Mouse (Mus musculus): Measurements from ENCODE around the gene Cacna1h. TPM values are rescaled to one million over a fixed set of nuclear protein-coding genes. Genes with fewer than 3 reads are reported as not detected.

Gene Cacna1h
- polyA plus RNA-seq, 1 experiment from 2014 or later: 13.3 TPM

DNA sequence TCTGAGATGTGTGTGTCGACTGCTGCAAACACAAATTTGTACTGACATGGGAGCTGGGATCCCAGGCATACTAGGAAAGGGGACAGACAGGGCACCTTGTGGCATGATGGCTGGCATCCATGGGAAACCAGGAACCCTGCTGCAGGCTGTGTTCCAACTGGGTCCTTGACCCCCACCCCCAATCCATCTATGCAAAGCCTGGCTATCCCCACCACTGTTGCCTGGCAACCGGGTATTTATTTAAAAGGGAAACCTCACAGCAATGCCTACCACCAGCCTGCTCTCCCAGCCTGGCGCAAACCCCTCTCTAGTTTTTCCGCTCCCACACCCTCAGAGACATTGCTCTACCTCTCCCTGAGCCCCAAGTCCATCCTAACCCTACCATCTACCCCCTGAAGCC lies 26.2 kb downstream of the Cacna1h start:
- Histone ChIP-seq H3K27me3 (ENCODE audit: control insufficient read depth, insufficient read depth, low read length) (no peaks in the 10 kb centered on the region), H3K9me3 (ENCODE audit: control insufficient read depth, low read length) (no peaks in the 10 kb centered on the region), H3K4me2 (ENCODE audit: low read depth) (no peak overlapping the region), H3K9ac (ENCODE audit: low read length) (no peak overlapping the region), H3K27ac (ENCODE audit: low read depth, low read length) (no peak overlapping the region), H3K36me3 (ENCODE audit: control insufficient read depth, insufficient read depth, low read length) (no peaks in the 10 kb centered on the region), H3K4me1 (ENCODE audit: control insufficient read depth, insufficient read depth, low read length) (peaks cover 43% of the 10 kb centered on the region), H3K4me3 (ENCODE audit: low read depth, low read length) (no peak overlapping the region)
- ATAC-seq (ENCODE audit: insufficient read depth, low FRiP score, low TSS enrichment) (no peak), DNase-seq (ENCODE audit: low spot score) (no peak)
- WGBS: 71% methylated on average over 4 of the region's 4 CpGs

- Histone ChIP-seq H3K4me3 (ENCODE audit: low read depth, low read length) (no peak overlapping the region), H3K36me3 (ENCODE audit: control insufficient read depth, insufficient read depth, low read length) (no peaks in the 10 kb centered on the region), H3K4me1 (ENCODE audit: control insufficient read depth, insufficient read depth, low read length) (peaks cover 42% of the 10 kb centered on the region), H3K27me3 (ENCODE audit: control insufficient read depth, insufficient read depth, low read length) (no peaks in the 10 kb centered on the region), H3K9me3 (ENCODE audit: control insufficient read depth, low read length) (no peaks in the 10 kb centered on the region), H3K9ac (ENCODE audit: low read length) (no peak overlapping the region), H3K27ac (ENCODE audit: low read depth, low read length) (peak overlapping the region; percentile 65), H3K4me2 (ENCODE audit: low read depth) (no peak overlapping the region)
- ATAC-seq (ENCODE audit: insufficient read depth, low FRiP score, low TSS enrichment) (no peak), DNase-seq (ENCODE audit: low spot score) (no peak)
- WGBS: 13% methylated on average over 6 of the region's 6 CpGs
Measured at GRCm38 (mm10) chr17:25406011-25406441, 27.6 kb downstream of the Cacna1h start.

DNA sequence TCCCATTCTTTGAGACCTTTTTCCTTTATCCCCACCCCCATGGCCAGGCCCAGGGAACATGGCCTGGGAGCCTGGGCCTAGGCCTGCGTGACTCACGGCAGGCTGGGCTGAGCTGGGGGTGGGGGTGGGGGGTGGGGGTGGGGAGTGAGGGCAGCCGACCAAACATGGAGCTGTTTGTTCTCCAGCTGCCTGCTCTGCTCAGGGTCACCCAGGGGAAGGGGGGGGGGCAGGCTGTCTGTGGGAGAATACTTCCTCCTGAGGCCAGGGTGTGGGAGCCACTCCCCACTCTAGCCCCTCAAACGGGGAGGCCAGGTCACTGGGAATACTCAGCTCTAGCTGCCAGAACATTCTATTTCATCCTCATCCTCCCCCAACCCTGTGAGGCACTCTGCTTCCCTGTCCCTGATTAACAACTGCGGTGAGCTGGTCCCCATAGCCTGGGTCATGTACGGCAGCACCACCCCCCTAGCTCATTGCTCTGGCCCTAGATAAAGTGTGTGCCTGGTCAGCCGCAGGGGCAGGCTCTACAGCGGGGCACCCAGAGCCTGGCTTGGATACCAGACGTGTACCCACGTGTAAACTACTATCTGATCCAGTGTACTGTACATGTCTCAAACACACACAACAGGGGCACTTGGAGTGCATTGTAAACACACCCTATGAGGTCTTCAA lies 28.2 kb downstream of the Cacna1h start:
- 12% methylated on average over 10 of the region's 10 CpGs for WGBS
- H3K27me3 ChIP-seq (ENCODE audit: control insufficient read depth, insufficient read depth, low read length): no peaks in the 10 kb centered on the region
- H3K27ac ChIP-seq (ENCODE audit: low read depth, low read length): peak overlapping the region; percentile 65
- no peaks in the 10 kb centered on the region for H3K9me3 ChIP-seq (ENCODE audit: control insufficient read depth, low read length)
- peak; percentile 32; the same call in 1 of the 2 replicates for ATAC-seq (ENCODE audit: insufficient read depth, low FRiP score, low TSS enrichment)
- peaks cover 38% of the 10 kb centered on the region for H3K4me1 ChIP-seq (ENCODE audit: control insufficient read depth, insufficient read depth, low read length)
- no peak for DNase-seq (ENCODE audit: low spot score)
- no peaks in the 10 kb centered on the region for H3K36me3 ChIP-seq (ENCODE audit: control insufficient read depth, insufficient read depth, low read length)
- H3K4me2 ChIP-seq (ENCODE audit: low read depth): no peak overlapping the region
- H3K4me3 ChIP-seq (ENCODE audit: low read depth, low read length): no peak overlapping the region
- H3K9ac ChIP-seq (ENCODE audit: low read length): no peak overlapping the region; the same call in 1 of the 2 replicates

GRCm38 (mm10) chr17:25404190-25404589 lies 29.4 kb downstream of the Cacna1h start:
- DNase-seq (ENCODE audit: low spot score) (no peak), ATAC-seq (ENCODE audit: insufficient read depth, low FRiP score, low TSS enrichment) (no peak)
- H3K27ac ChIP-seq (ENCODE audit: low read depth, low read length): no peak overlapping the region
- peaks cover 38% of the 10 kb centered on the region for H3K4me1 ChIP-seq (ENCODE audit: control insufficient read depth, insufficient read depth, low read length)
- H3K4me2 ChIP-seq (ENCODE audit: low read depth): no peak overlapping the region
- no peaks in the 10 kb centered on the region for H3K36me3 ChIP-seq (ENCODE audit: control insufficient read depth, insufficient read depth, low read length)
- no peak overlapping the region for H3K4me3 ChIP-seq (ENCODE audit: low read depth, low read length)
- H3K9me3 ChIP-seq (ENCODE audit: control insufficient read depth, low read length): no peaks in the 10 kb centered on the region
- 36% methylated on average over 3 of the region's 3 CpGs for WGBS
- no peak overlapping the region for H3K9ac ChIP-seq (ENCODE audit: low read length)
- H3K27me3 ChIP-seq (ENCODE audit: control insufficient read depth, insufficient read depth, low read length): no peaks in the 10 kb centered on the region

DNA sequence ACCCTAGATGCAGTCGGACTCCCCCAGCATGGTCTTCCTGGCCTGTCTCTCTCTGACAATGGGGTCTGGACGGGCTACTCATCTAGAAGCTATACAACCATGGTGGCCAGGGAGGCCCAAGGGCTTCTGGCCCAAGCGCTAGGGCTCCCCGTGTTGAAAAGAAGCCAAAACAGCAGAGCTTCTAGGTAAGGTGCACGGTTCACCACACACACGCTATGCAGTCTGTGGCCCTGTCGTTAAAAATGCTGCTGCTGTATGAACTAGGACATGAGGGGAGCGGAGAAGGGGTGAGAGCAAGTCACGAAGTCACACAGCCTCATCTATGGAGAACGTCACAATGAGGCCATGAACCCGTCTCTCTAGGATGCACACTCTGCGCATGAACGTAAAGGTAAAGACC lies 31.4 kb downstream of the Cacna1h start:
- Histone ChIP-seq H3K4me1 (ENCODE audit: control insufficient read depth, insufficient read depth, low read length) (peaks cover 33% of the 10 kb centered on the region), H3K27ac (ENCODE audit: low read depth, low read length) (no peak overlapping the region), H3K27me3 (ENCODE audit: control insufficient read depth, insufficient read depth, low read length) (no peaks in the 10 kb centered on the region), H3K4me3 (ENCODE audit: low read depth, low read length) (no peak overlapping the region), H3K4me2 (ENCODE audit: low read depth) (no peak overlapping the region), H3K36me3 (ENCODE audit: control insufficient read depth, insufficient read depth, low read length) (no peaks in the 10 kb centered on the region), H3K9me3 (ENCODE audit: control insufficient read depth, low read length) (no peaks in the 10 kb centered on the region), H3K9ac (ENCODE audit: low read length) (no peak overlapping the region)
- DNase-seq (ENCODE audit: low spot score) (no peak), ATAC-seq (ENCODE audit: insufficient read depth, low FRiP score, low TSS enrichment) (no peak)
- 84% methylated on average over 13 of the region's 13 CpGs for WGBS

DNA sequence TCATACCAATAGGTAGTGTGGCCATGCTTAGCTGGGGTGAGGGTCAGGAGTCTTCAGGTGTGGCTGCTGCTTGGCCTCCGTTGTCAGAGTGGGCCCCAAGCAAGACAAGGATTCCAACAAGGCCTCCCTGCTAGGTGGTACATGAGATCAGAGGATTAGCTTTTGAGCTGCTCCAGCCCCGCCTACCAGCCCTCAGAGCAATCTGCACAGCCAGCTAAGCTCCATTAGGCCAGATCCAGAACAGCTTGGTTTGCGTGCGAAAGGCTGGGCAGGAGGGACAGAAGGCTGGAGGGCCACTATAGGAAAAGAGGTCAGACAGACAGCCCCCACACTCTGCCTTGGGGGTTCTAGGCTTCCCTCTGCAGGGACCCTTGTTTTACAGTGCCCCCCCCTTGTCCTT lies 32.1 kb downstream of the Cacna1h start:
- Histone ChIP-seq H3K9ac (ENCODE audit: low read length) (no peak overlapping the region), H3K4me2 (ENCODE audit: low read depth) (no peak overlapping the region), H3K4me1 (ENCODE audit: control insufficient read depth, insufficient read depth, low read length) (peaks cover 26% of the 10 kb centered on the region), H3K4me3 (ENCODE audit: low read depth, low read length) (no peak overlapping the region), H3K27ac (ENCODE audit: low read depth, low read length) (no peak overlapping the region), H3K27me3 (ENCODE audit: control insufficient read depth, insufficient read depth, low read length) (no peaks in the 10 kb centered on the region), H3K9me3 (ENCODE audit: control insufficient read depth, low read length) (no peaks in the 10 kb centered on the region), H3K36me3 (ENCODE audit: control insufficient read depth, insufficient read depth, low read length) (no peaks in the 10 kb centered on the region)
- no peak for DNase-seq (ENCODE audit: low spot score)
- 48% methylated on average over 4 of the region's 4 CpGs for WGBS
- ATAC-seq (ENCODE audit: insufficient read depth, low FRiP score, low TSS enrichment): no peak

DNA sequence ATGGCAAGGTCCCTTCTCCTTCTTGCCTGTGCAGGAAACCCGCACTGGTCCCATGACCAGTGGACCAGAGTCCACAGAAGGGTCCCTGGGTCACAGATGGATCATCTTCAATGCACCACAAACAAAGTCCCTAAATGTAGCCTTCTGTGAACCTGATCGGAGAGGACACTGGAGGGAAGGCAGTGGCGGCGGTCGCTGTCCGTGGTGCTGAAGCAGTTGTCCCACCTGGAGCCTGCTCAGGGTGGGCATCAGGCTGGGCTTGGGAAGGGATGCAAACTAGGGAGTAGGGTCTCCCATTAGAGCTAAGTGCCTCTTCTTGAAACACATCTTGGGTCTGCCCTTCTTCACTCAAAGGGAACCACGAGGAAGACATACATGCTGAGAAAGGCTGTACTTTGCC lies 33.1 kb downstream of the Cacna1h start:
- 6% methylated on average over 7 of the region's 7 CpGs for WGBS
- no peaks in the 10 kb centered on the region for H3K9me3 ChIP-seq (ENCODE audit: control insufficient read depth, low read length)
- no peak for ATAC-seq (ENCODE audit: insufficient read depth, low FRiP score, low TSS enrichment)
- peaks cover 16% of the 10 kb centered on the region for H3K4me1 ChIP-seq (ENCODE audit: control insufficient read depth, insufficient read depth, low read length)
- no peaks in the 10 kb centered on the region for H3K36me3 ChIP-seq (ENCODE audit: control insufficient read depth, insufficient read depth, low read length)
- H3K4me3 ChIP-seq (ENCODE audit: low read depth, low read length): no peak overlapping the region
- no peaks in the 10 kb centered on the region for H3K27me3 ChIP-seq (ENCODE audit: control insufficient read depth, insufficient read depth, low read length)
- DNase-seq (ENCODE audit: low spot score): peak; percentile 66
- no peak overlapping the region for H3K4me2 ChIP-seq (ENCODE audit: low read depth)
- H3K27ac ChIP-seq (ENCODE audit: low read depth, low read length): no peak overlapping the region
- no peak overlapping the region for H3K9ac ChIP-seq (ENCODE audit: low read length)

DNA sequence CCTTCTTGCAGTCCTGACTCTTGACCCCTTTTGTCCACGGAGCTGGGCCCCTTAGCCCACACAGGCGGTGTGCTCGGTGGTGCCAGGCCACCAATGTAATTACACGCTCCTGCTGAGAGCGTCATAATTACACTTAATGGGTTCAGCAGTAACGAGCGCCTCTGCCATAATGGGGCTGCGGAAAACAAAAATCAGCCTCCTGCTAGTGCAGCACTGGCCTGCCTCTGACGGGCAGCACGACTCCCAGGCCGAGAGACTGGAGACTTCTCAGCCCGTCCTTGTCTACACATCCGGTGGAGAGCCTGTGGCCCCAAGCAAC lies 35.1 kb downstream of the Cacna1h start:
- Histone ChIP-seq H3K9me3 (ENCODE audit: control insufficient read depth, low read length) (no peaks in the 10 kb centered on the region), H3K4me2 (ENCODE audit: low read depth) (no peak overlapping the region), H3K27me3 (ENCODE audit: control insufficient read depth, insufficient read depth, low read length) (no peaks in the 10 kb centered on the region), H3K9ac (ENCODE audit: low read length) (no peak overlapping the region), H3K4me3 (ENCODE audit: low read depth, low read length) (no peak overlapping the region), H3K27ac (ENCODE audit: low read depth, low read length) (no peak overlapping the region), H3K36me3 (ENCODE audit: control insufficient read depth, insufficient read depth, low read length) (no peaks in the 10 kb centered on the region; the same call in 1 of the 2 replicates), H3K4me1 (ENCODE audit: control insufficient read depth, insufficient read depth, low read length) (no peaks in the 10 kb centered on the region; the same call in 1 of the 2 replicates)
- WGBS: 24% methylated on average over 13 of the region's 13 CpGs
- ATAC-seq (ENCODE audit: insufficient read depth, low FRiP score, low TSS enrichment): 0 out of 2 replicates have a peak, but pooled peaks have one; percentile 41
- DNase-seq (ENCODE audit: low spot score): no peak

DNA sequence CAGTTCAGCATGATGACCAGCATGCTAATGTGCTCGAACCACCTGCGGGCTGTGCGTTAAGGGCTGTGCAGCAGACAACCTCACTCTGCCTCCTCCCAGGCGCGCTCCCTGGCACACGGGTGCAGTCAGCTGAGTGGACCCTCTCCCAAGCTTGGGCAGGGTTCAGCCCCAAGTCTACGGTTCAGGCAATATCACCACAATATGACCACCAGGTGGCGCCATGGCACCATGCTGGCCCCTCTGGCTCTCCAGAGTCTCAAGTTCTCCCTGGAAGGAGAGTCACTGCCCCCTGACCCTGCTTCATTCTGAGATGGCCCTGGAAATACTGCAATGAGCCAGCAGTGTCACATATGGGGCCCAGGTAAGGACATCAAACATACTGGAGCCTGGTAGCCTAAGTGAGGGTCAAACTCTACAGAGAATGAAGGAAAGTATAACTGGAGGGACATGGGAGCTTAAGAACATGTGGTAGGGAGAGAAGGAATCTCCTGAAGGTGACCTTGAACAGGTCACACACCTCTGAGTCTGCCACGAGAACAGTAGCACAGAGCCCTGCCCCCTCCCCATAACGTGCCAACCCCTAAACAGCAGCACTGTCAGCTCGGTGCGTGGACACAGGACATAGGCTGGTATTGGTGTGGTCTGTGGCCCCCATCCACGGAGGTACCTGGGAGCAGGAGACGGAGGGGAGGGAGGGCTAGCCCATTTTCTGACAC lies 35.6 kb downstream of the Cacna1h start:
- peak; percentile 87 for DNase-seq (ENCODE audit: low spot score)
- Histone ChIP-seq H3K4me1 (ENCODE audit: control insufficient read depth, insufficient read depth, low read length) (no peaks in the 10 kb centered on the region; the same call in 1 of the 2 replicates), H3K27me3 (ENCODE audit: control insufficient read depth, insufficient read depth, low read length) (no peaks in the 10 kb centered on the region), H3K27ac (ENCODE audit: low read depth, low read length) (no peak overlapping the region), H3K9me3 (ENCODE audit: control insufficient read depth, low read length) (no peaks in the 10 kb centered on the region), H3K4me3 (ENCODE audit: low read depth, low read length) (no peak overlapping the region), H3K4me2 (ENCODE audit: low read depth) (no peak overlapping the region), H3K9ac (ENCODE audit: low read length) (no peak overlapping the region), H3K36me3 (ENCODE audit: control insufficient read depth, insufficient read depth, low read length) (no peaks in the 10 kb centered on the region; the same call in 1 of the 2 replicates)
- peak; percentile 73 for ATAC-seq (ENCODE audit: insufficient read depth, low FRiP score, low TSS enrichment)
- 43% methylated on average over 14 of the region's 14 CpGs for WGBS

Data from neural tube, embryonic 11.5 days (tissue).